Mouse (Mus musculus) layer of hippocampus, adult 2 months (tissue): Measurements from ENCODE around the gene Pde4d. TPM values are rescaled to one million over a fixed set of nuclear protein-coding genes. Genes with fewer than 3 reads are reported as not detected.

Experiments
- DNase-seq, 2 experiments: peaks; one replicate each; pipeline ENCODE4 v3.0.0; 2022; ENCODE audit warnings: low spot score in 2 of 2
- H3K27ac ChIP-seq: fragments of 200-600 bp; 2 replicates; pipeline ENCODE4 v1.8.1; 2022
- H3K4me3 ChIP-seq: fragments of 200-600 bp; 2 replicates; pipeline ENCODE4 v1.8.1; 2022; ENCODE audit warnings: mild to moderate bottlenecking
- CTCF ChIP-seq: fragments of 200-600 bp; conservative IDR thresholded peaks from 2 replicates; pipeline ENCODE4 v1.8.1; 2022; ENCODE audit warnings: antibody characterized with exemption, mild to moderate bottlenecking, moderate library complexity
- total RNA-seq, 2 experiments: library from RNA; stranded (reverse); gene quantifications; 2 replicates each; pipeline ENCODE4 v1.2.3; 2021

Gene Pde4d
- total RNA-seq, 2 experiments from 2014 or later: 72.2 to 73.8 TPM

DNA sequence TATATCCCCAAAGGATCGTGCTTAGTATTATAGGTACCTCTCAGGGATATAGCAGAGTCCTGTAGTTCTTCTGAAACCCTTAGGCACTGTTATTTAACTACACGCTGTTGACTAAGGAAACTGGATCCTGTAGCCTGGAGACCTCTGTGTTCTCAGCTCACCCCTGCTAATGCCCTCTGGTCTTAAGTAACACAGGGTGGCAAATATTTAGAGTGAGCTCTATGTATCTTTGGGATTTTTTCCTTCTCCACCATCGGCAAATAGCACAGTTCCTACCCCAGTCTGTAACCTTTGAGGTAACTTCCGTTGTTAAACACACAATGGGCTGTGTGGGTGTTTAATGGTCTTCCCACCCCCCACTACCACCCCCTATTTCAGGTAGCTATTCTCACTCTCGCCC is 102.5 kb downstream of the Pde4d start:
- no peak for DNase-seq
- no peak for TF ChIP-seq CTCF
- Histone ChIP-seq H3K4me3 (no peak overlapping the region), H3K27ac (no peak overlapping the region)

DNA sequence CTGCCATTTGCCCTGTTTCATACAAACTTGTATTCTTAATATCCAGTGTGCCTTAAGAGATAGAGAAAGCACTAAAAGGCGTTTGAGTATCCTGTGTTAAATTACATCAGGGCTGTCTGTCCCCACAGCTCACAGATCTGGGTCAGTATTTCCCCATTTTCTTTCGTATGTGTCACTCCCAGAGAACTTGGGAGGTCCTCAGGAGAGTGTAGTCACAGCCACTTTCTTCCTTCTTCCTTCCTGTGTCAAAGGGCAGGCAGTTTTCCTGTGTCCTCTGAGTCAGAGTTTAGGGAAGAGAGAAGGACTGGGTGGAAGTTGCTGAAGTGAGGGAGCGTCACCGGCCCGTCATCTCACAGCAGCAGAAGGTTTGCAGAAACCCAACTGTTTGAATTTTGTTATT is 103.2 kb downstream of the Pde4d start:
- H3K4me3 ChIP-seq: no peak overlapping the region
- no peak for TF ChIP-seq CTCF
- no peak for DNase-seq
- no peak overlapping the region for H3K27ac ChIP-seq

DNA sequence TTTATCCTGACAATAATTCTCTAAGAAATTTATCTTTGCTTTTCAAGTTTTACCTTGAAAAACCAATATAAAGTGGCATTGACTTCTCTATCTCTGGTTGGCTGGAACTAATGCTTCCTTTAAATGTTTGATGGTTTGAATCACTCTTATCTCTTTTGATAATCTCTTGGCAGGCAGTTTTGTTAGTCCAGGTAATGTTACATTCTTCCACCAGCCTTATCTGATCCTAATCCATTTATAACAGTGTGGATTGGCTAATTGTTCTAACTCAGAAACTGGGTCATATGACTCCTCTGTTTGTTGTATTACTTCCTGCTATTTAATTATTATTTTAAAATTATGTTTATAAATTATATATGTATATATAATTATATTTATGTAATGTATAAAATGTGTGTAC is 105.2 kb downstream of the Pde4d start:
- TF ChIP-seq CTCF: no peak

DNA sequence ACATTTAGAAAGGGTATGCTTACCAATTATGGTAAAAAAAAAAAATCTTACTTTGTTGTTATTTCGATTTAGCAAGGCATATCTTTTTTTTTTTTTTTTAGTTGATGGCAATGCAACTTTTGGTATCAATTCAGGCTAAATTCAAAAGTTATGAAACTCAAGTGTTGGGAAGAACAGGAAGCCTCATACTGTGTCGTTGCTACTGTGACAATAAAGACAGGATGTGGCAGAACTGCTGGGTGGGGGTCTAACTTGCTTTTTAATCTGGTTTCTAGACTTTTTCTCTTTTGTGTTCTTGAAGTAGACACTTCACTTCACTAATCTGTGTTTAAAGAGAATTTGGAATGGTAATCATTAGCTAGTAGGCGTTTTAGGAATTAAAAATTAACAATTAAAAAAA is 147.2 kb downstream of the Pde4d start:
- no peak overlapping the region for H3K27ac ChIP-seq
- TF ChIP-seq CTCF: no peak
- no peak overlapping the region for H3K4me3 ChIP-seq
- no peak for DNase-seq

More for the DNA sequence above, 105.2 kb downstream of the Pde4d start:
- Histone ChIP-seq H3K27ac (no peak overlapping the region), H3K4me3 (no peak overlapping the region)
- DNase-seq: no peak

DNA sequence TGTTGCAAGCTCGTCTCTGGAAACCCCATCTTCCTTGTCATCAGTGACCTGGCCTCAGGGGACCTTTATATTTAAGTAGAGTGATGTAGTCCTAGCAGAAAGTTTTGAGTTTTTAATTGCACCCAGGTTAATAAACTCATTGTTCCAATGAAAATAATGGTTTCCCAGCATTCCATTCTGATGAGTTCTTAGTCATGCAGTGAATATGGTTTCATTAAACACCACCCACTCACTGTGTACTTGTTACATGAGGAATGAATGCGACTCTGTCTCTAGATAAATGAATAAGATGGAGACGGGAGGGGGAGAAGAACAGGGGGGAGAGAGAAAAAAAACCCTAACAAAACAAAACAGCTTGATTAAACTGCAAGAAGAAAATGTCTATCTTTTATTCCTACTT is 148.9 kb downstream of the Pde4d start:
- no peak overlapping the region for H3K4me3 ChIP-seq
- TF ChIP-seq CTCF: no peak
- no peak for DNase-seq
- no peak overlapping the region for H3K27ac ChIP-seq

DNA sequence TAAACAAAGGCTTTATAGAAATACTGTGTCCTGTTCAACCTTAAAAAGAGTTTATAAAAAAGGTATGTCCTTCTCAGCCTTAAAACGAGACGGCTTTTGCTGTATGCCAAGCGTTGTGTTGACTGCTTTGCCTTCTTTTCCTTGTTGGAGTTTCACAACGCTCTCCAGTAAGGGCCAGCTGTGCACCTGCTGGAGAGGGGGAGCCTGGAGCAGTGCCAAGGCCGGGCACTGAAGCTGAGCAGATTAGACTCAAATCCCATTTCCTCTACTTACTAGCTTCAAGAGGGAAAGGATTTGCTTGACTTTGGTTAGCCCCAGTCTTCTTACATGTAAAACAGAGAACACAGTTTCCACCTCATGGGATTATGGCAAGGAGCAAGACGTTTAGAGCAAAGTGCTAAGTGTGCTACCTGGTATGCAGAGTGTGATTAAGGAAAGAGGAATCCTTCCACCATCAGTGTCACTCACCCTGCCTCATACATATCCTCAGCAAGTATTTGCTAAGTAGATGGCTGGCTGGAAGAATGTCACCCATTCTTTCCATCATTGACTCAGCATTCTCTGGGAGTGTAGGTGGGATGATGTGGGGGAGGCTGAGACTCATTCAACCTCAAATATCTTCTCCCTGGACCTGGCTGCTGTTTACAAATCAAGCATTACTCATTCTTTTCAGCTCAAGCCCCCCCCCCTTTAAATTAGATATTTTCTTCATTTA is 149.6 kb downstream of the Pde4d start:
- Histone ChIP-seq H3K27ac (no peak overlapping the region), H3K4me3 (no peak overlapping the region)
- TF ChIP-seq CTCF: no peak
- no peak for DNase-seq

DNA sequence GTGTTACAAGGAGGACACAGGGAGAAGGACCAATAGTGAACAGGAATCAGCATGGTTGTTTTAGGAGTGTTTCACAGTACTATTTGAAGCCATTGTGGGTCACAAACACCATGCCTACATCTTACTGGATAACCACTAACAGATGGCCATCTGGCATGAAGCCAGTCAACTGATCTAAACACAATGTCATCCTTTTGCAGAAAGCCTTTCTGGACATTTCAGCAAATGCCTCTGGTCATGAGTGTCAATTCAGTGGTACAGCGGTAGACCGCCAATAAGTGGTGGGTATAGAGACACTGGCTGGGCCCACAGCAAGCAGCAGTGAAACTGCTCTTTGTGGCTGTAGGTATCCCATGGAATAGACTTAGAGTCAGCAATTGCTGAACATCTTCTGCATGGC is 151.3 kb downstream of the Pde4d start:
- H3K27ac ChIP-seq: no peak overlapping the region
- no peak for TF ChIP-seq CTCF
- DNase-seq: no peak
- no peak overlapping the region for H3K4me3 ChIP-seq

DNA sequence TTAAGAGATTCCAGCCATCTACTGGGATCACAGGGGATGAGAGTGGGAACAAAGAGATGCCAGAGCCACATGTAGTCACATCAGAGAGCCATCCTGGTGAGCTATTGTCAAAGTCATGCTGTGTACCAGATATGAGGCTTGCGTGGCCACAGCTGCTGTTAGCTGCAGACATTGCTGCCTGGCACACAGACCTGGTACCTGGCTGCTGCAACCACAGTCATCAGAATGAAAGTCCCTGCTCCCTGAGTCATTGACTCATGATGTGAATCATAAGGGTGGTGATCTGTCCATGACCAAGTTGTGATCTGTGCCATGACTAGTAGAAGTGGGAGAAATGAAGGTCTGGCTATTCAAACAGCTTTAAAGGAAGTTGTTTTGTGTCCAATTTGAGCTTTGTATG is 153.8 kb downstream of the Pde4d start:
- Histone ChIP-seq H3K27ac (no peak overlapping the region), H3K4me3 (no peak overlapping the region)
- no peak for DNase-seq
- no peak for TF ChIP-seq CTCF

DNA sequence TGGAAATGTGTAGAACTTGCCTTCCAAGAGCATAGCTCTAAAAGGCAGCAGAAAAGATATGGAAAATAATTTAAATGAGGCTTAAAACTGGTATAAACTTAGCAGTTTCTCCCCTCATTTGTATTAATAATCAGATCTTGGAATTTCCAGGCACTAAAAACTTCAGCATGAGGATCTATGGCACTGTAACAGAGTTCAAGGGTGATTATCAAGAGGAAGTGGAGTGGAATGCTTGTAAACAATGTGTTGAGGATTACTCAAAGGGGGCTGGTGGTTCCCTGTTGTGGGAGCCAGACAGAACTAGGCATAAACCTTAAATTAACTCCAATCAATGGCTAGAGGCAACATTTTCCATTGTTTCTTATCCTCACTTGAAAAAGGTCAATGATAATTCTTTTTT is 154.5 kb downstream of the Pde4d start:
- Histone ChIP-seq H3K27ac (no peak overlapping the region), H3K4me3 (no peak overlapping the region)
- DNase-seq: no peak
- no peak for TF ChIP-seq CTCF

DNA sequence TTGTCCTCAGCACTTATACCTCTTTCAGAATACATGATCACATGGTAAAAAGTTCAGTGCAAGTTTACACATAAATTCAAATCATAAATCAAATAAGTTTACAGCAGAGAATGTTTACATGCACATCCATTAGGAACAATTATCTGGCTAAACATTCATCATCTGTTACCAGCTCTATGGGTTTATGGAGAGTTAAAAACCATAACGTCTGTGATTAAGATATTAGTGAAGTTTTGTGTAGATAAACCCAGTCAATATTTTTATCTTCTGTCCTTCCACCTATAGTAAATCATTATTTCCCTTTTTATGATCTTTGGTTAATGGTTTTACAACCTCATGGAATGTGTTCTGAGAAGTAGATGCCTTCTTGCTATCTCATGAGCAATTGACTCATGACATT is 168.5 kb downstream of the Pde4d start:
- DNase-seq: no peak
- no peak for TF ChIP-seq CTCF
- no peak overlapping the region for H3K4me3 ChIP-seq
- H3K27ac ChIP-seq: no peak overlapping the region

DNA sequence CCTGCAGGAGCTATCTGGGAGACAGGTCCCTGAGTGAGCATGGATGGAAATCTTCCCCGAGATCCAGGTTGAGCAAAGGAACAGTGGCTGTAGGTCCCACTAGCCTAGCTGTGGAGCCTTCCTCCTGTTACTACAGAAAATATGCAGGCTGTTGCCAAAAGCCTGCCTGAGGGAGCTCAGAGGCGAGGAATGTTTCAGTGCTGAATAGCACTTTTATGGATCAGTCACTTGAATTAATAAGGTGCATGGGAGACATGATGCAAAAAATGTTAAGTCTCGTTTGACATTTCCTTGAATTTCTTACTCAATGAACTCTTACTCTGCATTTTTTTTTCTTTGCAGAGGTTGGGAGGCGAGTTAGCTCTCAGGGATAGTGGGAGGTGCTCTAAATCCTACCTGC is 172.9 kb downstream of the Pde4d start:
- no peak for DNase-seq
- no peak overlapping the region for H3K27ac ChIP-seq
- H3K4me3 ChIP-seq: no peak overlapping the region
- TF ChIP-seq CTCF: no peak

DNA sequence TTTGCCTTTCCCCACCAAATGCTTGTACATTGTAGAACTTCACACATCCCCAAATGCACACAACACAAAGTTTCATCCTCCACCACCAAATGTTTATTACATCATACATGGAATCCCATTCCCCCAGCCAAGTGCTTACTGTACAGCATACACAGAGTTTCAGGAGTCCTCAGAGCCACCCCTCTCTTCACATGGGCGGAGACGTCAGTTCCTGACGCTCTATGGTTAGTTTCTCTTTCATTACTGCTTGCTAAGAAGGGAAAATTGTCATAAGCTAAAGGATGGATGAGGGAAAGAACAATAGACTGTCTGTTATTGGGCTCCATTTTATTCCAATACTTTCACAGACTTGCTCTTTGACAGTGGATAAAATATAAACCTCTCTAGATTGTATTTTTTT is 174.2 kb downstream of the Pde4d start:
- no peak for DNase-seq
- TF ChIP-seq CTCF: no peak
- H3K27ac ChIP-seq: no peak overlapping the region
- H3K4me3 ChIP-seq: no peak overlapping the region

DNA sequence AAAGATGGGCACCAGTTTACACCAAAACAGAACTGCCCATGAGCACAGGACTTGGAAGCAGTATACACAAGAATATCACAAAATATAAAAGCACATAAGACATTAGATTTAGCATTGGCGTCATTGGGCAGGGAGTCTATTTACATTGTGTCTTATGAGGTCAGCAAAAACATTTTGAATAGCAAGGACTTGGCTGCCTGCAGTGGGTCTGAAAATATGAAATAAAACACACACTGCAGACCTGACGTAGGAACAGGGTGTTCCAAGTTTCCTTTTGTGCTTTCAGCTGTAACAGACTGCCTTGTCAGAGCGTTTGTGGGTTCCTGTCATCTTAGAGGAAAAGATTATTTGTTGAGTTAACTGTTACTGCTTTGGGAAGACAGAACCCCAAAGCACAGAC is 176.4 kb downstream of the Pde4d start:
- no peak for DNase-seq
- Histone ChIP-seq H3K27ac (no peak overlapping the region), H3K4me3 (no peak overlapping the region)
- no peak for TF ChIP-seq CTCF

DNA sequence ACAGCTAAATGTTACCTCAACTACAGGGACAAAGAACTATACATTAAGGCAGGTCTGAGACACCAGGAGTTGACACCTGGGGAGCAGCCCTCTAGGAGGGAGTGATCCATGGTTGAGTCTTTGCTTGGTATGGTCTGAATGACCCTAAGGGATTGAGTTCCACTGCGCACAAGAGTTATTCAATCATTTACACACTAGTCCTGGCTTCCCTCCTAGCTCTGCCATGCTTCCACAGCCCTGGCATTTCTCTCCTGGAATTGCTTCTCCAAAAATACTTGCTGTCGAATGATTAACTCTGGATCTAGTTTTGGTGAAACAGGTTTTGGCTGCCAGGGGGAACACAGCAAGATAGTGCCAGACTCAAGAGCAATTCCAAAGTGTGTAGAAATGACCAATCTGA is 178.8 kb downstream of the Pde4d start:
- no peak overlapping the region for H3K27ac ChIP-seq
- DNase-seq: no peak
- TF ChIP-seq CTCF: no peak
- no peak overlapping the region for H3K4me3 ChIP-seq

DNA sequence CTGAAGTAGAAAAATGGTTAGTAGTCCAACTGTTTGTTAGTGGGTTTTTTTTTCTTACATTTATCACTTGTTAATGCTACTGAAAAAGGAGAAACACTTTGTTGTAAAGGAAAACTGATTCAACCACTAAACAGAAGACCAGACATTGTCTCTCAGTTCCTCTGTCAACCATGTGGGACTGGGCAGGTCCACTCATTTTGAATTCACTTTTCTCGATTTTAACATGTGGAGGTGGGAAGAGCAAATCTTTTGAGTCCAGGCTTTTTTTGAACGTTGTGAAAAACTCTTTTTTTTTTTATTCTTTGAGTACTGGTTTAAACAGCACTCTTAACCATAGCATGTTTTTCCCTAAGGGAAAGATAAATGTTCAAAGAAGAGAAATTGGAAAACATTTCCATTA is 180.8 kb downstream of the Pde4d start:
- H3K4me3 ChIP-seq: no peak overlapping the region
- no peak for TF ChIP-seq CTCF
- DNase-seq: no peak
- H3K27ac ChIP-seq: no peak overlapping the region
